Mouse (Mus musculus) kidney, embryonic 14.5 days (tissue): ENCODE results near the gene Ifnl3. TPM values are rescaled to one million over a fixed set of nuclear protein-coding genes. Genes with fewer than 3 reads are reported as not detected.
"Not testable (repeated sequence)": the region's sequence is repeated elsewhere in the genome, so short reads cannot be mapped to it uniquely, and the experiment has no call there.

ENCODE experiments used
- ATAC-seq: fragments of 200-750 bp; cut with Nextera tagmentation; 2 replicates; pipeline ENCODE4 v1.8.0; 2017; ENCODE audit warnings: moderate number of reproducible peaks, mild to moderate bottlenecking, moderate TSS enrichment, moderate library complexity; ENCODE audit not compliant: low FRiP score, low TSS enrichment
- H3K27ac ChIP-seq: fragments of 300-500 bp; sonication (generic); 2 replicates; pipeline ENCODE4 v1.5.1; 2014; ENCODE audit warnings: low read depth, mild to moderate bottlenecking, low read length, moderate library complexity, mixed read lengths
- H3K27me3 ChIP-seq: fragments of 300-500 bp; sonication (generic); 2 replicates; pipeline ENCODE4 v1.6.1; 2014; ENCODE audit warnings: mild to moderate bottlenecking, low read length; ENCODE audit not compliant: control insufficient read depth, insufficient read depth
- H3K36me3 ChIP-seq: fragments of 300-500 bp; sonication (generic); 2 replicates; pipeline ENCODE4 v1.6.1; 2014; ENCODE audit warnings: low read length, mixed read lengths; ENCODE audit not compliant: control insufficient read depth, insufficient read depth
- H3K4me1 ChIP-seq: fragments of 300-500 bp; sonication (generic); 2 replicates; pipeline ENCODE4 v1.6.1; 2014; ENCODE audit warnings: low read length, mixed read lengths; ENCODE audit not compliant: control insufficient read depth, insufficient read depth
- H3K4me2 ChIP-seq: fragments of 300-500 bp; sonication (generic); replicated peaks from 2 replicates; pipeline ENCODE4 v1.6.1; 2014; ENCODE audit warnings: low read depth, mild to moderate bottlenecking, low read length
- H3K4me3 ChIP-seq: fragments of 300-500 bp; sonication (generic); 2 replicates; pipeline ENCODE4 v1.5.1; 2014; ENCODE audit warnings: mild to moderate bottlenecking, low read length
- H3K9ac ChIP-seq: fragments of 300-500 bp; sonication (generic); 2 replicates; pipeline ENCODE4 v1.6.1; 2014; ENCODE audit warnings: low read depth, mild to moderate bottlenecking, low read length, moderate library complexity
- H3K9me3 ChIP-seq: fragments of 300-500 bp; sonication (generic); 2 replicates; pipeline ENCODE4 v1.6.1; 2016; ENCODE audit warnings: low read length; ENCODE audit not compliant: control insufficient read depth
- WGBS: fragments of 180-500 bp; shearing (Covaris S2); extraction: QIAGEN DNeasy Blood & Tissue Kit; methylation state at CpG from one replicate; pipeline ENCODE4 v1.1.7; 2014; 5-methylcytosine and 5-hydroxymethylcytosine counted together
- polyA plus RNA-seq: library from polyadenylated mRNA; unstranded; fragments of >200 nt; fragmentation: Nextera tagmentation; extraction: Ambion mirVana; gene quantifications from 2 replicates; pipeline ENCODE4 v1.2.1, GENCODE M21; 2014

Gene Ifnl3
- polyA plus RNA-seq, 1 experiment from 2014 or later = not detected

DNA sequence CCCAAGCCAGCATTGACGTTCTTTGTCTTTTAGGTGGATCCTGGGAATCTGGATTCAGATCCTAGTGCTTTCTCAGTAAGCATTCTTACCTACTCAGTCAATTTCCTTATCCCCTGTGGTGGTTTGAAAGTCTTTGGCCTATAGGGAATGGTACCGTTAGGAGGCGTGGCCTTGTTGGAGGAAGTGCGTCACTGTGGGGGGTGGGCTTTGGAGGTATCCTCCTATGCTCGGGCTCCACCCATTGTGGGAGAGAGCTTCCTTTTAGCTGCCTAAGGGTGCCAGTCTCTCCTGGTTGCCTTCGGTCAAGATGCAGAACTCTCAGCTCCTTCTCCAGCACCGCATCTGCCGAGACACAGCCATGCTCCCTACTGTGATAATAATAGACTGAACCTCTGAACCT lies 30.3 kb upstream of the Ifnl3 start:
- Histone ChIP-seq H3K9me3 (no peaks in the 10 kb centered on the region), H3K9ac (no peak overlapping the region), H3K27me3 (0 out of 2 replicates have a peak, but pooled peaks cover 5% of the 10 kb centered on the region), H3K4me2 (no peak overlapping the region), H3K4me1 (0 out of 2 replicates have a peak, but pooled peaks cover 5% of the 10 kb centered on the region), H3K27ac (no peak overlapping the region), H3K36me3 (no peaks in the 10 kb centered on the region), H3K4me3 (no peak overlapping the region)
- WGBS = 86% methylated on average over 8 of the region's 8 CpGs
- ATAC-seq = no peak

DNA sequence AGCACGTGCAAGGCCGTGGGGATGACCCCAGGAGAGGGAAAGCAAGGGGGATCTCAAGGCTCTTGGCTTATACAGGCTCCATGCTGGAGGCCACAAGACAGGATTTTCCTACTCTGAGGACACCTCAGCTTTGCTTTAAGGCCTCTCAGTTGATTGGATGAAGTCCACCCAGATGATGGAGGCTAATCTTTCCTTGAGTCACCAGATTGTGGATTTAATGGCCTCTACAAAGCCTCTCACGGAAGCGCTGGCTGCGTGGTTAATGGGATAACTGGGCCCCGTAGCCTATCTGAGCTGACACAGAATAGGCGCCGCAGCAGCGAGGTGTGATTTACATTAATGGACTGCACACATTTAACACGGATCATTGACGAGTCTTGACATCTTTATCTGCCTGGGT lies 27.2 kb upstream of the Ifnl3 start:
- Histone ChIP-seq H3K9ac (no peak overlapping the region), H3K27ac (no peak overlapping the region), H3K36me3 (no peaks in the 10 kb centered on the region), H3K4me2 (no peak overlapping the region), H3K9me3 (no peaks in the 10 kb centered on the region), H3K4me1 (no peaks in the 10 kb centered on the region), H3K27me3 (no peaks in the 10 kb centered on the region), H3K4me3 (no peak overlapping the region)
- WGBS = 63% methylated on average over 11 of the region's 11 CpGs
- no peak for ATAC-seq

DNA sequence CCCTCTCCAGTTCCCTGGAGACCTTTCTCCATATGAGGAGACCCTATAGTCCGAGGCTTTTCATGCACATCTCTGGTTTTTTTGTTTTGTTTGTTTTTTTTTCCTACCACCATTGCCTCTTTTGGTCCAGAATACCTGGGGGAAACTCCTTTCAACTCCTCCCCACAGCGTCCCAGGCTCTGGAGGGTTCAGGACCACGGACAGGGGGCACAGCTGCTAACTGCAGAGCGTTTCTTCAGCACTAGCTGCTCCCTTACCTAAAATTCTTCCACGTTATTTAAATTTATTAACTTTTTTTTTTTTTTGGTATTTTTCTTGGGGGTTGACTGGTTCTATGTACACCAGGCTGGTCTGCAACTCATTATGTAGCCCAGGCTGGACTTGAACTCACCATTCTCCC lies 17.1 kb upstream of the Ifnl3 start:
- H3K9ac ChIP-seq = no peak overlapping the region
- no peaks in the 10 kb centered on the region for H3K27me3 ChIP-seq
- H3K27ac ChIP-seq = no peak overlapping the region
- H3K4me3 ChIP-seq = no peak overlapping the region
- H3K9me3 ChIP-seq = no peaks in the 10 kb centered on the region
- H3K4me2 ChIP-seq = no peak overlapping the region
- WGBS = 7% methylated on average over 5 of the region's 5 CpGs
- no peak for ATAC-seq
- no peaks in the 10 kb centered on the region for H3K36me3 ChIP-seq
- H3K4me1 ChIP-seq = no peaks in the 10 kb centered on the region

DNA sequence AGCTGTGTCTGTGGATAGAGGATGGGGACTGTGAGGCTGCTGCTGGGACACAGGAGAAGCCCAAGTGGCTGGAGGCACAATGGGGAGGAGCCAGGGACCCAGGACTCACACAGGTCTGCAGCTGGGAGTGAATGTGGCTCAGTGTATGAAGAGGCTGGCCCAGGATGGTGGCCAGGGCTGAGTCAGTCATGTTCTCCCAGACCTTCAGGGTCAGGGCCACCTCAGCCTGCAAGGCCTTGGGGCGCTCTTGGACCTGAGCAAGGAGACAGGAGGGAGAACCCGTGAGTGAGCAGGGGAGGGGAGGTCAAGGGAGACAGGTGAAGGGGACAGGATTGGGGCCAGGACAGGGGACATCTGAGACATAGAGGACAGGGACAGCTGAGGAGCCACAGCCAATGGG lies 13.5 kb upstream of the Ifnl3 start:
- H3K4me3 ChIP-seq, ATAC-seq, H3K27ac ChIP-seq, H3K27me3 ChIP-seq, H3K9ac ChIP-seq, H3K4me2 ChIP-seq, H3K4me1 ChIP-seq, H3K36me3 ChIP-seq, H3K9me3 ChIP-seq: not testable (repeated sequence)
- 43% methylated on average over 1 of the region's 2 CpGs for WGBS

- ATAC-seq, H3K4me2 ChIP-seq, H3K4me1 ChIP-seq, H3K27ac ChIP-seq, H3K36me3 ChIP-seq, H3K4me3 ChIP-seq, H3K9ac ChIP-seq, H3K27me3 ChIP-seq, H3K9me3 ChIP-seq: not testable (repeated sequence)
- WGBS = 67% methylated on average over 8 of the region's 8 CpGs
Measured at GRCm38 (mm10) chr7:28510405-28510974, 12.1 kb upstream of the Ifnl3 start, which contains the start of gene Ifnl2. TSS of gene Ifnl2 (minus strand) at chr7:28510455.

DNA sequence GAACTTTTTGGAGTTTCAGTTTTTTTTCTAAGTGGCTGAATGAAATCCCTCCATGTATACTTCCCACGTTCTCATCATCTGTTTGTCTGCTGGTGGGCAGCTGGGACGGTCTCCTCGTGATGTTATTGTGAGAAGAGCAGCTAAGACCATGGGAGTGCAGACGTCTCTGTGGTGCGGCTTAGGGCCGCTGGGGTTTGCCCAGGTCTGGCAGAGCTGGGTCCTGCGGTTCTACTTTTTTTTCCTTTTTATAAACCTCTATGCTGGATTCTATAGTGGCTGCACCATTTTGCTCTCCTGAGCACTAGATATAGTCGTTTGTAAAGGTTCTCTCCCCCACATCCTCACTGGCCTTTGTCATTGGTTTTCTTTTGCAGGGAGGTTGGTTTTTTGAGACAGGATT lies 11.2 kb upstream of the Ifnl3 start:
- Histone ChIP-seq H3K4me1 (no peaks in the 10 kb centered on the region), H3K4me3 (no peak overlapping the region), H3K27me3 (no peaks in the 10 kb centered on the region), H3K36me3 (no peaks in the 10 kb centered on the region), H3K9ac (no peak overlapping the region), H3K27ac (no peak overlapping the region), H3K9me3 (no peaks in the 10 kb centered on the region), H3K4me2 (no peak overlapping the region)
- no peak for ATAC-seq
- 76% methylated on average over 8 of the region's 8 CpGs for WGBS

DNA sequence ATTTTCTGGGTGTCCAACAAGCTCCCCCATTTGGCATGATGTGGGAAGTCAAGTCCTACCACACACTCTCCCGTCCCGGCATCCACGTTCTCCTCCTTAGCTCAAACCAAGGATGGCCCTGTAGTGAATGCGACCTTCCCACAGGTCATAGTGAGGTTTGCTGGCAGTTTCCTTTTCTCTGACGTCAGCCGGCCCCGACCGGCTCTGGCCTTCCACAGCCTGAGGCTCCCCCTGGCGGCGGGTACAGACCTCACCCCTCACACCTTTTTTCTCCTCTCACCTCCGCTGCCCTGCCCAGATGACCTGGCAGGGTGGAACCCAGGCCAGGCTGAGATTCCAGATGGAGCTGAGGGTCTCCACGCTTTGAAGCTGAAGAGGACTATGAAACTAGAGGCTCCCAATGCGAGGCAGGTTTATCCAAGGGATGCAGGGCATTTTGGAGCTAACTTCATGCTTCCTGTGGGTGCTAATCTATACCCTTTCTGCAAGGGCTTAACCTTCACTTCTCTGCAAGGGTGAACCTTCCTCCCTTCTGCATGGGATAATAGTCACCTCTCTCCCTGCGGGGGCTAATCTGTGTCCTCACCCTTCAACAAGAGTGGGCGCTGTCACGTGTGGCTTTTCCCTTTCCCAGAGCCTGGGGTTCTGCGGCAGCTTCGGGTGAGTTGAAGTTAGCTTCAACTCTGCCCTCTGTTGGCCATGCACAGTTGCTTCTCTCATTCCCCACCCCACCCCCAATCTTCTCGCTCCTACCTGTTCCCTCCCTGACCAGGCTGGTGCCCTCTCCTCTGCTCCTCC lies 5.5 kb downstream of the Ifnl3 start:
- H3K9me3 ChIP-seq = no peaks in the 10 kb centered on the region
- H3K4me3 ChIP-seq = no peak overlapping the region
- H3K4me2 ChIP-seq = no peak overlapping the region
- no peak overlapping the region for H3K27ac ChIP-seq
- no peaks in the 10 kb centered on the region for H3K36me3 ChIP-seq
- H3K4me1 ChIP-seq = no peaks in the 10 kb centered on the region
- H3K9ac ChIP-seq = no peak overlapping the region
- 6% methylated on average over 19 of the region's 19 CpGs for WGBS
- H3K27me3 ChIP-seq = no peaks in the 10 kb centered on the region
- ATAC-seq = peak; percentile 77

- Histone ChIP-seq H3K27ac (no peak overlapping the region), H3K36me3 (no peaks in the 10 kb centered on the region), H3K4me2 (no peak overlapping the region), H3K4me3 (no peak overlapping the region), H3K4me1 (no peaks in the 10 kb centered on the region), H3K9me3 (no peaks in the 10 kb centered on the region), H3K9ac (no peak overlapping the region), H3K27me3 (no peaks in the 10 kb centered on the region)
- ATAC-seq = no peak
- WGBS = 45% methylated on average over 8 of the region's 8 CpGs
Measured at GRCm38 (mm10) chr7:28532005-28532404, 9.4 kb downstream of the Ifnl3 start.

- H3K9me3 ChIP-seq, H3K4me3 ChIP-seq, H3K27me3 ChIP-seq, H3K36me3 ChIP-seq, H3K27ac ChIP-seq, ATAC-seq, H3K4me1 ChIP-seq, H3K9ac ChIP-seq, H3K4me2 ChIP-seq: not testable (repeated sequence)
- WGBS = 91% methylated on average over 6 of the region's 6 CpGs
Measured at GRCm38 (mm10) chr7:28538886-28539285, 16.2 kb downstream of the Ifnl3 start.
